Mouse (Mus musculus) olfactory bulb, adult 2 months (tissue): ENCODE results near the gene Chrna7. TPM values are rescaled to one million over a fixed set of nuclear protein-coding genes. Genes with fewer than 3 reads are reported as not detected.

ENCODE experiments used
- H3K27ac ChIP-seq: fragments of 200-500 bp; 2 replicates; pipeline ENCODE4 v1.5.1; 2012; ENCODE audit warnings: low read depth, low read length; ENCODE audit not compliant: insufficient read depth
- H3K4me1 ChIP-seq: fragments of 200-500 bp; 2 replicates; pipeline ENCODE4 v1.6.1; 2012; ENCODE audit warnings: low read length; ENCODE audit not compliant: control insufficient read depth, insufficient read depth
- H3K4me3 ChIP-seq: fragments of 200-500 bp; 2 replicates; pipeline ENCODE4 v1.5.1; 2012; ENCODE audit warnings: mild to moderate bottlenecking, low read depth, low read length, moderate library complexity; ENCODE audit not compliant: insufficient read depth
- CTCF ChIP-seq: fragments of 200-500 bp; IDR thresholded peaks from 2 replicates; pipeline ENCODE4 v1.5.1; 2012; ENCODE audit warnings: low read depth, mild to moderate bottlenecking, low read length, moderate library complexity; ENCODE audit not compliant: insufficient read depth
- POLR2A ChIP-seq: fragments of 200-500 bp; IDR thresholded peaks from 2 replicates; pipeline ENCODE4 v1.6.1; 2012; ENCODE audit warnings: mild to moderate bottlenecking, low read depth, low read length, moderate library complexity; ENCODE audit not compliant: insufficient read depth
- WGBS: fragments of 180-500 bp; shearing (Covaris S2); methylation state at CpG from one replicate; pipeline ENCODE4 v1.1.7; 2018; 5-methylcytosine and 5-hydroxymethylcytosine counted together
- polyA plus RNA-seq: library from polyadenylated mRNA; stranded (reverse); fragments of >200 nt; gene quantifications from 2 replicates; pipeline ENCODE4 v1.2.4, GENCODE M21; 2012; ENCODE audit warnings: low replicate concordance; ENCODE audit not compliant: missing spikeins, insufficient read depth, insufficient read length

Gene Chrna7
- polyA plus RNA-seq, 1 experiment = not detected

GRCm38 (mm10) chr7:63189647-63190534 lies 22.5 kb downstream of the Chrna7 start:
- WGBS = 84% methylated on average over 13 of the region's 13 CpGs
- H3K27ac ChIP-seq = no peak overlapping the region
- TF ChIP-seq POLR2A (no peak), CTCF (no peak)
- H3K4me3 ChIP-seq = no peak overlapping the region
- 0 out of 2 replicates have a peak, but pooled peaks cover 3% of the 10 kb centered on the region for H3K4me1 ChIP-seq

- Histone ChIP-seq H3K4me3 (no peak overlapping the region), H3K4me1 (no peaks in the 10 kb centered on the region), H3K27ac (no peak overlapping the region)
- 53% methylated on average over 3 of the region's 3 CpGs for WGBS
- TF ChIP-seq POLR2A (no peak), CTCF (no peak)
Observed at GRCm38 (mm10) chr7:63170063-63170787, 42.1 kb downstream of the Chrna7 start.

GRCm38 (mm10) chr7:63164617-63165016 lies 47.8 kb downstream of the Chrna7 start:
- WGBS = 89% methylated on average over 3 of the region's 3 CpGs
- Histone ChIP-seq H3K4me1 (no peaks in the 10 kb centered on the region), H3K4me3 (no peak overlapping the region), H3K27ac (no peak overlapping the region)
- TF ChIP-seq POLR2A (no peak), CTCF (no peak)

GRCm38 (mm10) chr7:63162272-63162864 lies 50.0 kb downstream of the Chrna7 start:
- Histone ChIP-seq H3K27ac (no peak overlapping the region), H3K4me3 (no peak overlapping the region), H3K4me1 (no peaks in the 10 kb centered on the region)
- WGBS = 50% methylated on average over 7 of the region's 7 CpGs
- TF ChIP-seq POLR2A (no peak), CTCF (no peak)

GRCm38 (mm10) chr7:63153239-63153638 lies 59.1 kb downstream of the Chrna7 start:
- no peak overlapping the region for H3K4me3 ChIP-seq
- no peak overlapping the region for H3K27ac ChIP-seq
- TF ChIP-seq CTCF (no peak), POLR2A (no peak)
- 22% methylated on average over 1 of the region's 1 CpGs for WGBS
- 0 out of 2 replicates have a peak, but pooled peaks cover 4% of the 10 kb centered on the region for H3K4me1 ChIP-seq

GRCm38 (mm10) chr7:63148740-63149139 lies 63.6 kb downstream of the Chrna7 start:
- no peak overlapping the region for H3K4me3 ChIP-seq
- H3K4me1 ChIP-seq = no peaks in the 10 kb centered on the region
- H3K27ac ChIP-seq = no peak overlapping the region
- TF ChIP-seq CTCF (no peak), POLR2A (no peak)
- 82% methylated on average over 3 of the region's 3 CpGs for WGBS

GRCm38 (mm10) chr7:63148321-63148720 lies 64.0 kb downstream of the Chrna7 start:
- WGBS = 91% methylated on average over 5 of the region's 5 CpGs
- Histone ChIP-seq H3K4me1 (no peaks in the 10 kb centered on the region), H3K4me3 (no peak overlapping the region), H3K27ac (no peak overlapping the region)
- TF ChIP-seq CTCF = no peak
- no peak for TF ChIP-seq POLR2A

GRCm38 (mm10) chr7:63122547-63122946 lies 89.8 kb downstream of the Chrna7 start:
- no peak overlapping the region for H3K4me3 ChIP-seq
- no peak for TF ChIP-seq POLR2A
- no peak for TF ChIP-seq CTCF
- H3K4me1 ChIP-seq = no peaks in the 10 kb centered on the region
- WGBS = 74% methylated on average over 2 of the region's 2 CpGs
- H3K27ac ChIP-seq = no peak overlapping the region

- WGBS = 30% methylated on average over 2 of the region's 2 CpGs
- TF ChIP-seq POLR2A (no peak), CTCF (no peak)
- no peak overlapping the region for H3K27ac ChIP-seq
- H3K4me1 ChIP-seq = no peaks in the 10 kb centered on the region
- no peak overlapping the region for H3K4me3 ChIP-seq
Observed at GRCm38 (mm10) chr7:63113671-63114070, 98.7 kb downstream of the Chrna7 start.
